Mouse (Mus musculus) cerebellum, postnatal 25 days (tissue): ENCODE data around the gene Mrpl17.
"Not testable (repeated sequence)": the region's sequence is repeated elsewhere in the genome, so short reads cannot be mapped to it uniquely, and the experiment has no call there.

Experiments
- DNase-seq, 2 experiments: peaks; one replicate each; pipeline ENCODE4 v3.0.0; 2021; ENCODE audit warnings: mixed read lengths in 2 of 2

The Mrpl17 gene

DNA sequence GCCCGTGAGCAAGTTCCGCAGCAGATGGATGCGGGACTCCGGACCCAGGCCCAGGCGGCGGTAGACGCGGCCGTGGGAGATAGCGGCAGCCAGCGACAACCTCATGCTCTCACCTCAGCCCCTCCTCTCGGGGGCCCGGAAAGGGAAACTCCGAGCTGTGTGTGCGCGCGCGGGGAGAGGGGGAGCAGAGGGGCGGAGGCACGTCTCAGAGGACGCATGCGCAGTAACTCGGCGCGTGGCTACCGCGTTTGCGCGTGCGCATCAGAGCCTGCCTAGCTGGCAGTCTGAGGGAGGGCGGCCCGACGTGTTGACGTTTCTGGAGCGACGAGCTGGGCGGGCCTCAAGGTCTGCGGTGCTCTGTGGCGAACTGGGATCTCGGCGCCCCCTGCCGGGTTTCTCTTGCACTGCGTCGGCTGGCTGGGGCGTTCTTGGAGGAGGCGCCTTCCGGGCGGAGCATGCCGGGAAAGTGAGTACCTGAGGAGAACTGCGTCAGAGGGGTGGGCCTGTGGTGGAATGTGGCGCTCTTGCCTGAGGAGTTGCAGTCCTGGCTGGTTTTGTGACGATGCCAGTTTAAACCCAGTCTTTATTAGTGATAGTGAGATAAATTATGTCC lies at the start of gene Mrpl17:
Gene Mrpl17 (minus strand): TSS at position 223 of the 613 bp plus-strand sequence.
- peak; percentile 100 for DNase-seq

DNA sequence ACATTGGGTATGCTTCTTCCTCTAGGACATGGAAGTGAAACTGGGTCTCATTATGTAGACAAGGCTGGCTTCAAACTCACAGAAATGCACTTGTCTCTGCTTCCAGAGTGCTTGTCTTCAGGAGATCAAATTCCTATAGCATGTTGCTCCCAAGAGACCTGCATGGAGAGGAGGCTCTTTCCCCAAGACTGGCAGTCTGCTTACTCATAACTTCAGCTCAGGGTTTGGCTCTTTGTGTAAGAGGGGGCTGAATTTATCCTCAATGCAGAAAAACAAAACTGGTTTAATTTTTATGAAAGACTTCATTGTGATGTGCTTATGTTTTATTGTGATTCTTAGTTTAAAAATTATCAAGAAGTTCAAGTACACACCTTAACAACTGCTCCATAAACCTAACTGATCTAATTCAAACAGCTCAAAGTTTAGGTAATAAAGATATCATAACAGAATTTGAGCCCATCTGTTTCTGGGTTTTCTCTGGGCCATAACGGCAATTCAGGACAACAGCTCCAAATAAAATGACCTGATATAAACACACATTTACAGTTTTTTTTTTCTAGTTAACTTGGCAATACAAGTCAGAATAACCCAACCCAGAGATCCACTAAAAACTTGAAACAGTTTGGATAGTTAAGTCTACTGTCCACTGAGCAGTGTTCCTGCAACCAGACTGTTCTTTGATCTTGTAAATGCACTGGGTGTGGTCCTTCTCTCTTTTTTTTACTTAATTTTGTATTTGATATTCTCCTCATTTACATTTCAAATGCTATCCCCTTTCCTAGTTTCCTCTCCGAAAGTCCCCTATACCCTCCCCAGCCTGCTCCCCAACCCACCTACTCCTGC lies 45.0 kb upstream of the Mrpl17 start:
- not testable (repeated sequence) for DNase-seq

DNA sequence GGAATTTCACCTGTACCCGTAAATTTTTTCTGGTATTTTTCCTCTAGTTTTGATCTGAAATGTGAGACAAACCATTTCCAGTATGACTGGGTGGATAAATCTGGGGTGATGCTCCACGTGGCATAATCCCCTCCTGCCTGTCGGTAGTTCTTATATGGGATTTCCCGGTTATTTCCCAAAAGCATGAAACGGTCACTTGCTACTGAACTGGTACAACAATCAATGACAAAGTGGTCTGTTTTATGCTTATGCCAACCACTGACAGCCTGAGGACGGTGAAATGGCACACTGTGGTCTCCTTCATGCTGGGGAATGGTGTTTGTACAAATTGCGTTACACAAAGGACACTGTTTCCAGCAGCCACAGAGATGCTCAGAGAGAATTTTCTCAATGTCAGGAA lies 13.4 kb upstream of the Mrpl17 start:
- DNase-seq: no peak

DNA sequence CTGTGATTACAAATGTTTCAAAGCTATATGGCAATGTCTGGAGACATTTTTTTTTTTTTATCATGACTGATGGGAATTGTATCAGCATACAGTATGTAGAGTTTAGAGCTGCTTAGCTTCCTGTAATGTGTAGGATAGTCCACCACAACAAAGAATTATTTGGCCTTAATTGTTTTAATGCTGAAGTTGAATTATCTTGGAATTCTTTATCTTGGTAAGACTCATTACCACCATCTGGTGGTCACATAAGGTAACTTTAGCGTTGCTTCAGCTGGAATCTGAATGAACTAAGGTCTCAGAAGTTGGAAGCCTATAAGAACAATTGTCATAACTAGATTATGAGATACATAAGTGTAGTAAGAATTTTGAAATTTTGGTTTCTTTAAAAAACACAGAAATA lies 7.6 kb upstream of the Mrpl17 start:
- peak in 1 of 2 experiments; percentile 19 for DNase-seq

DNA sequence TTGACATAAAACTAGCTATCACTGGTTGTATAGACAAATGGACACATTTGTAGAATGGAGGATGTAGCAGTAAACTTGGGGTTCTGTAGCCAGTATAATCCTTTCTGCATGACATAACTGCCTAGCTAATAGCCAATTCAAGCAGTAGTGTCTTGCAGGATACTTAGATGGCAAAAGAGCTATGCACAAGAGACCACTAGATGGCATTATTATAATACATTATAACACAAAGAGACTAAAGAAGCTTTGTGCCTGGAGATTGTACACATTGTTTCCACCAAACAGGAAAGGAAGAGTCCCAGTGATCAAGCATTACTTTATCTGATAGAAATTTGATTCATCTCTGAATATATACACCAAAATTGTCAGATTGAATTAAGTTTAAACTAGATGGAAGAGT lies 5.8 kb upstream of the Mrpl17 start:
- DNase-seq: no peak

DNA sequence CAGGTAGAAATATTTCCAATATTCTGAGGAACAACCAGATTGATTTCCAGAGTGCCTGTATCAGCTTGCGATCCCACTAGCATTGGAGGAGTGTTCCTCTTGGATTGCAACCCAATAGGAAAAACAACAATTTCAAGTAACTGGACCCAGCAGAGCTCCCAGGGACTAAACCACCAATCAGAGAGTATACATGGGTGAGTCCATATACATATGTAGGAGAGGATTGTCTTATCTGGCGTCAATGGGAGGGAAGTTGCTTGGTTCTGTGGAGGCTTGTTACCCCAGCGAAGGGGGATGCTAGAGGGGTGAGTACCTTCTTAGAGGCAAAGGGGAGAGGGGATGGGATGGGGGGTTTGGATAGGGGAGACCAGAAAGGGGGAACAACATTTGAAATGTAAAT lies 2.4 kb upstream of the Mrpl17 start:
- DNase-seq: no peak

DNA sequence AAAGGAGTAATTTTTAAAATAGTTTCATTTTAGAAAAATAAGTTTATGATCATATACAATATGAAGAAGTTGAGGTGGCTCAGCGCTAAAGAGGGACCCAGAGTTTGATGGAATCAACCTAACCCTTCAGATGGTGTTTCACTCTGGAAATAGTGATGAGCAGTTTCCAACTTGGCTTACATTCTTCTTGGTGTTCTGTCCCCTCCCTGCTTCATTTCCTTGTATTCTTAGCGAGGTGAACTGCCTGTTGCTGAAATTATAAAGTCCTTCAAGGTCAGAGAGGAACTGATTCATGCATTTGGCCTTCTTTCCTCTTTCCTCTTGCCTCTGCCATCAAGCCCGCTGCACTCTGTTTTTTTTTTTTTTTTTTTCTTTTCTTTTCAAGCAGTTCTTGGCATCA lies 1.7 kb upstream of the Mrpl17 start:
- no peak for DNase-seq

DNA sequence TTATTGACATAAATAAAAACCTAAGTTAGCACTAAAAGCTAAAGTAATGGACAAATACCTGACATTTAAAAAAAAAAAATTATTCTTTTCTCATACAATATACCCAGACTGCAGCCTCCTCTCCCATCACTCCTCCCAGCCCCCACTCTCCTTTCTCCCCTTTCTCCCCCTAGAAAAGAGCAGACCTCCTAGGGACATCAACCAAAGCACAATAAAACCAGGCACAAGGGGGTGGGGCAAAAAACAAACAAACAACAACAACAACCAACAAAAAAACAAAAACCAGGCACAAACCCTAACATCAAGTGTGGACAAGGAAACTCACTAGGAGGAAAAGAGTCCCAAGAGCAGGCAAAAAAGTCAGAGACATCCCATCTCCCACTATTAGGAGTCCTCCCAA lies 617 bp upstream of the Mrpl17 start:
- DNase-seq: peak in 1 of 2 experiments; percentile 25

DNA sequence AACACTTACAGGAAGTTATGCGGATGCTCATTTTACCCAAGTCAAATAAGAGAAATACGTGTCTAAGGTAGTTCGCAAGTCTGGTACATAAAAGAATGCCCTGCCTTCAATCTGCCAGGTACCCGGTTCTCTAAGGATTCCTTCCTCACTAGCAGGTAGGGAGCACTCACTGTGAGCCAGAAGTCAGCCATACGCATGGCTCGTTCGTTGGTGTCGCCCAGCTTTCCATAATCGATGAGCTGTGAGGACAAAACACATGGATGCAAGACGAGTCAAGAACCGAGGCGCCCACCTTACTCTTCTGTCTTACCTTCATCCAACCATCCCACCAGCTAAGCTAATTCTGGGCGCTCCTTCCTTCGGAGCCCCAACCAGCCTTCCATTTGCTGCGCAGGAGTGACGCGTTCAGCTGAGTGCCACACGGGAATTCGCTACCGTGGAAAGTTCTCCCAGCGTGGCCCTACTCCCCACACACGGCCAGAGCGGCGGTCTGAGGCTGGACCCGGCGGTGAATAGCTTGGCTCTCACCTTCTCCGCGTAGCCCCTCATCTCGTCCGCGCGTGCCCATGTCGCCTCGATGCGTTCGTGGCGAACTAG lies 521 bp downstream of the Mrpl17 start:
- no peak for DNase-seq

DNA sequence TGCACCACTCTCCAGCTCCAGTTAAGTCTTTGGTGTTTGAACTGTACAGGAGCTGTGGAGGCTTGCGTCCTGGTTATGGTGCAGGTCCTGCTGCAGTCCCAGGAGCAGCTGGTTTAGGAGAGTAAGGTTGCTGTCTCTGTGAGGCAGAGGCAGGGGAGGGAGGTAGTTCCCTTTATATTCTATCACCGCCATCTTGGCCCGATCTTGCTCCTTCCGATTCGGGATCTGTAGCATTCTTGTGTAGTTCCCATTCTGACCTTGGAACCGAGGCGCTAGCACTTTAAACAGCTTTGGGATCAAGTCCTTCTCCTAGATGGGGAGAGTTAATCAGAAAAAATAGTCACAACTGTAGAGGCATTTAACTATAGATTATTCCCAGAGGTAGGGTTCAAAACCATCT lies 1.1 kb downstream of the Mrpl17 start:
- DNase-seq: no peak

DNA sequence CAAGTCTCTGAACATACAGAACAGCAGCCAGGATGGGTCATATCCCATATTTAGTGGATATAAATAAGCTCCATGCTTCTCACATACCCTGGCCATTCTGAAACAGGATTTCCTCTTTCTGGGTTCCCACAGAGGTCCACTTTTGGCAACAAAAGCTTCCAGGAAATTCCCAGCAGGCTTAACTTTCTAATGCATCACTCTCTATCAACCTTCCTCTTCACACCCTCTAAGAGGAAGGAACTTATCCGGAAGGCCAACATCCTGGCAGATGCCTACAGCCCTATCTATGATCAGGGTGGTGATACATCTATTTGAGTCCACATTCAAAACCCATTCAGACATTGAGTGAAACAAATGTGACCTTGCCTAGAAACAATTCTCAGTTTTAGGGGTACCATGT lies 2.5 kb downstream of the Mrpl17 start:
- DNase-seq: no peak

DNA sequence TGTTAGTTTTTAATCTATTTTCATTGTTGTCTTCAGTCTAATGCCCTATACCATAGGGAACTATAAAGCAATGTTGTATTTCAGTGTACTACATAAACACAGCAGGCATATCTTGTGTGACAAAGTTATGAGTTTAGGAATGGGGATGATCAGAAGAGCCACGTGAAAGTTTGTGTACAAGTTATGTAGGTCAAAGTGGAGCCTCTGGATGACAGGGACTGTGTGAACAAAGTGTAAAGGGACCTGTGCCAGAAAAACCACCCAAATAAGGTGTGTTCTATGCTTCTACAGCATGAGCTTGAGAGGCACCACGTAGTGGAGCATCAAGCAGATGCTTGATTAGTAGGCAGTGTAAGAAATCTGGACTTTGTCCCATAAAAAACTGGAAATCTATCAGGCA lies 4.2 kb downstream of the Mrpl17 start:
- no peak for DNase-seq

DNA sequence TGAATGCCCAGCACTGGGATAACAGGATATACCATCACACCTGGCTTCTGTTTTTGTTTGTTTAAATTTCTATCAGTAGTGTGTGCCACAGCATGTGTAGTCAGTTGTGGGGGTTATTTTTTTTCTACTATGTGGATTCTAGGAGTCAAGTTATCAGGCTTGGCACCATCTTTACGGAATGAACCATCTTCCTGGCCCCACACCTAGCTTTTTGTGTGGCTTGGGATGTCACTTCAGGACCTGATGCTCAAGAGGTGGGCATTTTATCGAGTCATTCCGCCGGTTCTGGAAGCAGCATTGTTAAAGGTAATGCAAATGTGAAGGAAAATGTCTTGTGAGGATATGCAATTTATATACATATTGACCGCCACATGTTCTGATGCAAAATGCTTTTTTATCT lies 4.8 kb downstream of the Mrpl17 start:
- no peak for DNase-seq

DNA sequence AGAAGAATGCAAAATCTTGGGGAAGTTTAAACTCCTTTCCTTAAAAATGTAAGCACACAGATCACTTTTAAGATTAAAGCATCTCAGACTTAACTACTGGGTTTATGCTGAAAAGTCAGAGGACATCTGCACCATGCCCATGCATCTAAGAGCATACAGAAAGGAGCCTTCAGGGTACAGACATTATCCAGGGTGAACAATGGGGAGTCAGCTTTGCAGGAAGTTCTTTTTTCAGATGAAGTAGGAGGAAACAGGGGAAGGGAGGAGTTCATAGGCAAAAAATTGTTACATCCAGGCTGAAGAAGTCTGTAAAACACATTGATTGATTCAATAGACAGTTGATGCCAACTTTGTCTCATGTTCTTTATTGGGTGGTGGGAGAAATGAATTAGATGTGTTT lies 7.5 kb downstream of the Mrpl17 start:
- no peak for DNase-seq

DNA sequence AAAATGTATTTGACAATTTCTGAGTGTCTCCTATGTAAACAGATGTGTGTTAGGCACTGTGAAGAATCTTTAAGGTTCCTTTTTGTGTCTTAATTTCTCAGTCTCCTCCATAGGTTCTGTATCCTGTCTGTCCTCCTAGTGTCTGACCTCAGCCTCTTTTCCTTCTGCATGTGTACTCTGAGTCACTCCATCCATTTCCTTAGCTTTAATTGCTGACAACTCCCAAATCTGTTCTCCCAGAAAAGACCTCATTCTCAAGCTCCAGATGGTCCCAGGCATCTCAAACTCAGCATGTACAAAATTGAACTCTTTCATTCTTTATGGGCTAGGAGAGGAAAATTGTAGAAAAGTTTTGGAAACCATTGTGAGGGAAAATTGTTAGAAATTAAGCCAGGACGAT lies 8.1 kb downstream of the Mrpl17 start:
- DNase-seq: no peak

DNA sequence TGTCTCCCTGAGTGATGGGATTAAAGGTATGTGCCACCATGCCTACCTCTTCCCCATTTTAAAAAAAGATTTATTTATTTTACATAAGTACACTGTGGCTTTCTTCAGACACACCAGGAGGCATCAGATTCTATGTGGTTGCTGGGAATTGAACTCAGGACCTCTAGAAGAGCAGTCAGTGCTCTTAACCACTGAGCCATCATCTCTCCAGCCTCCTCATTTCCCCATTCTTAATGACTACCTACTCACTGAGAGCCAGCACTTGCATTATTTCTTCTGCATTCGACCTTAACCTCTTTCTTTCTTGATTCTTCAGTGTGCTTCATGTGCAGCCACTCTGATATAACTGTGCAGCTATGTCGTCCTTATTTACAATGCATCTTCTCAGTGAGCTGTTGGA lies 8.6 kb downstream of the Mrpl17 start:
- no peak for DNase-seq

DNA sequence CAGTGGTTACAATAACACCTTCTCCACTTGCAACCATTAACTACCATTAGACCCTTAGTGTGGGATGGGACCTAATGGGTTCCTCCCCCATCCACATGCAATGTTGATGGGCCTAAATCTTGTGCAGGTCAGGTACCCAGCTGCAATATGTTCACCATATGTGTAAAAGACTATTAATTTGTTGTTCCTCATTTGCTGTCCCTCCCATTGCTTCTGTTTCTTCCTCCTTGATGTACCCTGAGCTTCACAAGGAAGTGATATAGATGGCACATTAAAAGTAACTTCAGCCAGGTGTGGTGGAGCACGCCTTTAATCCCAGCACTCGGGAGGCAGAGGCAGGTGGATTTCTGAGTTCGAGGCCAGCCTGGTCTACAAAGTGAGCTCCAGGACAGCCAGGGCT lies 13.9 kb downstream of the Mrpl17 start:
- DNase-seq: no peak

DNA sequence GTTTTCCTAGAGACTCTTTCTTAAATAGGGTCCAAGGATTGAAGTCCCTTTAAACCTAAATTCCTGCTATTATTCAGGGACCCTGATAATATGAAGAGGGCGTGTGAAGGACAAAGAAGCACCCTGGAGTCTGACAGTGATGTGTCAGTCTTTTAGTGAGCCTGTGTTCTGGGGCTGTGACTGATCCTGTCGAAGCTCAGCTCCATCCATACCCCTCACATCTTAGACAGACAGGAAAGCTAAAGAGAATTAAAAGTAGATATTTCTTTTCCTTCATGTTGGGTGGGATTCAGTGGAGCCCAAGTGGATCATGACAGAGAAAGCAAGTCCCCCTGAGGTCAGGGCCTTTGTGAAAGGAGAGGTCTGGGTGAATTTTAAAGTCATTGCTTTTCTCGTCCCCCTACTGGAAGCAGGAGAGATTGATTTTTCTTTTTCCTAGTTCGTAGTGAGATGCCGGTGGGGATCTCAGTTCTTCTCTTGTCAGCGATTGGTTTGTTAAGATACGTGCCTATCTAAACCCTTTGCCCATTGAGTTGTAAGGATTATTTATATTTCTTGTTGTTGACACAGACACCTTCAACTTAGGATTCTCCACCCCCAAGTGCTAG lies 15.0 kb downstream of the Mrpl17 start:
- DNase-seq: no peak

DNA sequence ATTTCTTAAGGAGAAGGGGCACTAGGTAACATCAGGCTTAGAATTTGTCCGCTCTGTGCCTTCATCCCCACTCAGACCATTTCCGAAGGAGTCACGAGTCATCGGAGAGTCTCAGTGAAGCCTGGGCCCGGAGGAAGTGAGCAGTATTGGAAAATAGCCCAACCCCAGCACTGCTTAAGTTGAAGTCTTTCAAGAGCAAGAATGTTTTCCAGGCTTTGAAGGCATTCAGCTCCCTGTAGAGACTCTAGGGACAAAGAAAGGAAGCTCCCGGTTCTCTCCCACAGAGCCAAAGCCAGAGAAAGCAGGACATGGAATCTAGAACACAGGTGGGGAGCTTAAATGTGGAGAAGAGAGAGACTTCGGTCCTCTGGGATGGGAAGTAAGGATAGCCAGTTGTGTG lies 17.2 kb downstream of the Mrpl17 start:
- no peak for DNase-seq

DNA sequence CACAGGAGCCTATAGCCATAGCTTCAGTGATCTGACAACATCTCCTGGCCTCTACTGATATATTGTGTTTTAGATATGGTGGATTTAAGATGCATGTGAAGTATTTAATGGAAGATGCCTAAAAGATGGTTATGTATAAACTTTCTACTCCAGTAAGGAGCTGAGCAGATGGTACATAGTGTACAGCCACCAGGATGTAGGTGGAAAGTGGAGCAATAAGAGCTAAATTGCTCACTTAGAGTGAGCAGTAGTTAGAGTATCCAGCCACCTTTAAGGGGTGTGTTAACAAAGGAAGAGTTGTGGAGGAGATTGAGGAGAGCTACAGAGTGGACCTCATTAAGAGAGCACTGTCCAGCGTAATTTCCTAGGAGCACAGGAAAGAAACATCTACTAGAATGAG lies 19.8 kb downstream of the Mrpl17 start:
- no peak for DNase-seq

DNA sequence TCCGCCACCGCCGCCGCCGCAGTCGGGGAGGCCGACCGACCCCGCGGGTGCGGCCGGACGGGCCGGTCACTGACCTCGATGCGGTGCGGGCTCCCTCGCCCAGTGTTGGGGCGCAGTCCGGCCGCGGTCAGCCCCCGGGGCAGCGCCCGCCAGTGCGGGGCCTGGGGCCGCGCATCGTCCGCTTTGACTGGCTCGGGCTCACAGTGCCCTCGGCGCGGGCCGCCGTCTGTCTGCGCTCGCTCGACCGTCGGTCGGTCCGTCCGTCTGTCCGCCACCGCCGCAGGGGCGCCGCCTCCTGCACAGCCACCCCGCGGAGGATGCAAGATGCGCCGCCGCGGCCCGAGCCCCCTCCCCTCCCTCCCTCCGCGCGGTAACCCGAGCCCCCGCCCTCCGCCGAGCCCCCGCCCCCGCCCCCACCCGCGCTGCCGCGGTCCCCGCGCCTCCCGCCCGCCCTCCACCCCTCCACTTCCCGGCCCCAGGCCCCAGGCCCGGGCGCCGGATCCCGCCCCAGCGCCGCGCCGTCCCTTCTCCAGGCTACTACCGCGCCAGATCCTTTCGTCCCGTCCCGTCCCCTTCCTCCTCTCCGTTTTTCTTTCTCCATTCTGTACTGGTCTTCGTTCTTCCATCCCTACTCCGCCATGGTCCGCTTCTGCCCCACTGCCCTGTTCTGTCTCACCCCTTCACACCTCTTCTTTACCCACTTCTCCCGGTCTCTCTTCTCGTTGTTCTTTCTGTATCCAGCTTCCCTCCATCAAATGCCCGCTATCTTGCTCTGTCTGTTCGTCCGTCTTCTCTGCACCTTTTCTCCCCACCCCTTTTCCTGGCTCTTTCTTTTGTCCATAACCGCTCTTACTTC lies 23.4 kb downstream of the Mrpl17 start, which contains the start of gene Dchs1:
Gene Dchs1 (minus strand): TSS at position 370 of the 856 bp plus-strand sequence.
- peak; percentile 21 to 42 for DNase-seq

DNA sequence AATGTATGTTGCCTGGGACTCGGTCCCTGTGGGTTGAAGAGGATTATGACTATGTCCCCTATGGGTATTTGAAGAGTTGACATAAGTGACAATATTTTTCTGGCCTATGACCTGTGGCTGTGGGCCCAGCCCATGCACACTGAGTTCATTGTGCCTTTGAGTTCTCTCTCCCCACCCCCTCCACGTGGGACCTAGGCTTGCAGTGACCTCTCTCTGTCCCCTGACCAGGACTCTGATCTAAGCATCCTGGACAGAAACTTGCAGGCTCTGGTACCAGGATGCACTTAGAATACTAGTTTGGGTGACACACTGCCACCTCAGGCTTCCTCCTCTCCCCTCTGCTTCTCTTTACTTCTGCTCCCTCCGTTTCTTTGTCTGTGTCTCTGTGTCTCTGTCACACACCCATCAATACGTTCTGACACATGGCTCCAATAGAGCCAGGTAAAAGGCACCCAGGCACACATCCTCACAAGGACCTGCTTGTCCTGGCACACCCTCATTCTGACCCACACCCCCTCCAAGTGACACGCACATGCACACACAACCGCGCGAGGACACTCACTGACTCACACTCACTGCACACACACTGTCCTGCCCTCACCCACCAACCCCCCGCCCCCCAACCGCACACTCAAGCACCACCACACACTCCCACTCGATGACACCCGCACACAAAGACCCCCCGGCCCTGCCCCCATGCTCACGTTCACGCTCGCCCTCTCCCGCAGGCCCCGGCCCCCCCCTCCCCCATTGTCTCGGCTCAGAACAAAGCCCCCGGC lies 24.2 kb downstream of the Mrpl17 start:
- DNase-seq: peak in 1 of 2 experiments; percentile 24
